Mouse (Mus musculus) erythroblast, adult 5-6 weeks (primary cell): ENCODE measurements around the gene Gucy2g. TPM values are rescaled to one million over a fixed set of nuclear protein-coding genes. Genes with fewer than 3 reads are reported as not detected.
"Not testable (repeated sequence)": the region's sequence is repeated elsewhere in the genome, so short reads cannot be mapped to it uniquely, and the experiment has no call there.

Source experiments
- ATAC-seq: replicated peaks from 2 replicates; pipeline ENCODE4 v1.8.0; 2016; ENCODE audit warnings: moderate number of reproducible peaks, mild to moderate bottlenecking, moderate TSS enrichment, inconsistent platforms; ENCODE audit not compliant: poor library complexity, low FRiP score, severe bottlenecking
- total RNA-seq, 2 experiments: library from RNA; stranded (forward) in 1 of 2; stranded (reverse) in 1 of 2; fragments of 150-400 nt in 1 of 2; fragments of 200-764, 138-1000 nt in 1 of 2; gene quantifications; 2 replicates each; pipeline versions ENCODE4 v1.2.3 to v1.2.4; 2015 to 2017; ENCODE audit warnings: low replicate concordance in 2 of 2

The Gucy2g gene
- total RNA-seq, 2 experiments from 2014 or later = 0.58 TPM; not detected in 1

DNA sequence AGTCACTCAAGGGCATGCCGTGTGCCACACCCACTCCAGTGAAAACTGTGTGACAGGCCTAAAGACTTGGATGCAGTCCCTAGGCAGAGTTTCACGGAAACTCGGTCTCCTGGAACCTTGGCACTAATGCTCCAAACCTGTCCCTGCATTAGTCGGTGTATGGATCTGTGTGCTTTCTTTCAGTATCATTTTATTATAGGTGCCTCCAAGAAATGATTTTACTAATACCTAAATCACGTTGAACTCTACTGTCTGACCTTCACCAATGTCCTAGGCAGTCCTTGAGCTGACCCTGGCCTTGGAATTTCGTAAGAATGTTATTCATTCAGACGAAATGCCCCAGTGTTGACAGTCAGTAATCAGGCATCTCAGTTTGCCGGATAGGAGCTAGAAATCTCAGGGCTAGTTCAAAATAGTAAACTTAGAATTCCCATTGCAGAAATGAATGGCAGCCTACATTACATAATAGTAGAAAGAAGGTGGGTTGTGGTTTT is 71.8 kb downstream of the Gucy2g start:
- ATAC-seq = not testable (repeated sequence)

- ATAC-seq = no peak
Observed at GRCm38 (mm10) chr19:55168360-55168759, 72.7 kb downstream of the Gucy2g start.

DNA sequence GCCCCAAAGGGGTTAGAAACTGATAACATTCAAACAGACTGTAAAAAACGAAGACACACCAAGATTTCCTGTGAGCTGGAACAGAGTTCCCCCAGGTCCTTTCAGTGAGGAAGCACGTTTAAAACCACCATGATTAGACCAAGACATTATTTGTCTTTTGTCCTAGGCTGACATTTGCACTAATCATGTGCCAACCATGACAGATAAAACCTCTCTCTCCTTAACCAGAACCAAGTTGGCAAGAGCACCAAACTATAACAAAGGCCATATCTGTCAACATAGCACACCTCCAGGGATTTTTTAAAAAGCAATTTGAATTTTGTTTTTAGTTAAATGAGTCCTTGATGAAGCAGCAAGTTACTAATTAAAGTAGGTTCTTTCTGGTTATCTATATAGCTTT is 73.3 kb downstream of the Gucy2g start:
- no peak for ATAC-seq

DNA sequence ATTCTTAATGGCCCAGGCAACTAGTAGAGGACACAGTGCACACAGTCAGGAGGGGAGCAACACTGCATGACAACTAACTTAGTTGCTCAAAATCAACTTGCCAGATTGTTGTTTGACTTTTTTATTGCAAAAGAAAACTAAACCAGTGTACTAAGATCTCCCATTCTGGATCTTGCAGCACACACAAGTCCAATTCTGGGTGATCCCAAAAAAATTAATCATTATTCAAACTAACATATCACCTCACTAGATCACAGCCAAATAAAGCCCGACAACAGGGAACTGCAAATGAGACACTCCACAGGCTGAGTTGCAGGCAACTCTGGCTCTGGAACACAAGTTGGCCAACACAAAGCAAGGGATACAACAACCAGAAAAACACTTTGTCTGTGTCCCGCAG is 74.3 kb downstream of the Gucy2g start:
- ATAC-seq = no peak

GRCm38 (mm10) chr19:55165954-55166353 is 75.1 kb downstream of the Gucy2g start:
- ATAC-seq = no peak

- no peak for ATAC-seq
Observed at GRCm38 (mm10) chr19:55165183-55165865, 75.7 kb downstream of the Gucy2g start.

DNA sequence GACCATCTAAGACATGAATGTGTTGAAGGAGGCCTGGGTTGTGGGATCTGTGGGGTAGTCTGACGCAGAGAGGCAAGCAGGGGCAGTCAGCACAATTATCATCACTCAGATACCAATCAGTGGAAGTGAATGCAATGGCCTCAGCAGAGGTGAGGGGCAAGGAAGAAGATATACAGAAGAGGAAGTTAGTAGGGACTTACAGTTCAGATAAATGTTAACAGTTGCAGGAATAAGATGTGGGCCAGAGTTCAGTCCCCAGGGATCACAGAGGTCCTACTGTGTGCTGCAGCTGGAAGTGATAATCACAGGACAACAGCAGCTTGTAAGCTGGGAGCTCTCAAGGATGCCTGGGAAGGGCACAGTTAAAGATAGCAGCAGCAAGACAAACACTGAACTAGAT is 76.9 kb downstream of the Gucy2g start:
- no peak for ATAC-seq

DNA sequence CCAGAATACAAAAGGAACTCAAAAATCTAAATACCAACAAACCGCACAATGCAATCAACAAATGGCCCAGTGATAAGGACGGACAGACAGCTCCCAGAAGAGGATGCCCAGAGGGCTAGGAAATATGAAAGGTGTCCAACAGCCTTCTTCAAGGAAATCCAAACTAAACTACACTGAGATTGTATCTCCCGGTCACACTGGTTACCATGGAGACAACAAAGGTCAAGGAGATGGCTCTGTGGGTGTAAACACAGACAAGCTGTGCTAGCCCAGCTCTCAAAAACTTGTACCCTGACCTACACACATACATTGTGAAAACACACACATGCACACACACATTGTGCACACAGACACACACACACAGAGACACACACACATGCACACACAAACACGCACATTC is 78.8 kb downstream of the Gucy2g start:
- ATAC-seq = no peak

DNA sequence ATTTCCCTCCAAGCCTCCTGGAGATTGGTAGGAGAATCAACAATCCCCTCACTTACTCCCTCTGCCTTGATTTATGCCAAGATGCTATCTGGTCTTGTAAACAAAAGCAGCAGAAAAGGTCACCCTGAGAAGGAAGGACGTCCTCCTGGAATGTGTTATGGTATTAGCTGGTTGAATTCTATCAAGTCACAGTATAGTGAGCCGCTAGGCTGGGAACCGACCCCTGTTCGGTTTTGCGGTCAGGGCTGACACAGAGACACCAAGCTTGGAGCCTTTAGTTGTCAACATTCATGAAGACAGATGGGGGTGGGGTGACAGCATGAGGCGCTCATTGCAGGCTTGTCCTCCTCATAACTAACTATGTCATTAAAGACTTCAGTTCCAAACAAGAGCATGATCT is 81.2 kb downstream of the Gucy2g start:
- no peak for ATAC-seq

- ATAC-seq = no peak
Observed at GRCm38 (mm10) chr19:55158606-55159005, 82.4 kb downstream of the Gucy2g start.

- ATAC-seq = no peak
Observed at GRCm38 (mm10) chr19:55157029-55157428, 84.0 kb downstream of the Gucy2g start.

- no peak for ATAC-seq
Observed at GRCm38 (mm10) chr19:55152983-55153382, 88.1 kb downstream of the Gucy2g start.

- ATAC-seq = not testable (repeated sequence)
Observed at GRCm38 (mm10) chr19:55152274-55152673, 88.8 kb downstream of the Gucy2g start.

DNA sequence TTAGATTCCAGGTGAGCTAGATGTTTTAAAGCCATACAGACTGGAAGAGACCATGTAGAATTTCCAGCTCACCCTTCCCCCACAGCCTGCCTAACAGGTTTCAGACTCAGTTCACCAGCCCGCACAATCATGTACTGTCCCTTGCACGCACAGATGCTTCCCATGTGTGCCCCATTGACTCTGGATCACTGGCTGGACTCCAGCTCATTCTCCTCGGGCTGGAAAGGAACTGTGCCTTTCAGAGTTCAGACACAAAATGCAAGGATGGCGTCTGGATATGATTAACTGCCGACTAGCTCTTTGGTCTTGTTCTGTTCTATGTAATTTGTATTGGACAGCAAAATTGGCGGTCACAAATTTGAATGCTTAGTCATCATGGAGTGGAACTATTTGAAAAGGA is 91.4 kb downstream of the Gucy2g start:
- ATAC-seq = no peak

- ATAC-seq = no peak
Observed at GRCm38 (mm10) chr19:55148109-55148508, 92.9 kb downstream of the Gucy2g start.

Other genes with a start within 250 kb of the Gucy2g start
- 0.38 and 1.0 TPM in 2 replicates for gene Gpam, start 114.0 kb downstream of the Gucy2g start, total RNA-seq (2015; ENCODE audit: low replicate concordance)
- gene Gpam, start 114.0 kb downstream of the Gucy2g start, total RNA-seq (2017; ENCODE audit: low replicate concordance) = 1.7 and 1.9 TPM in 2 replicates
- not detected in 2 replicates for gene Tectb, start 60.5 kb downstream of the Gucy2g start, total RNA-seq (2015; ENCODE audit: low replicate concordance)
- gene Tectb, start 60.5 kb downstream of the Gucy2g start, total RNA-seq (2017; ENCODE audit: low replicate concordance) = not detected in 2 replicates
- gene Acsl5, start 10.7 kb upstream of the Gucy2g start, total RNA-seq (2015; ENCODE audit: low replicate concordance) = 39.6 and 74.4 TPM in 2 replicates
- 27.5 and 31.5 TPM in 2 replicates for gene Acsl5, start 10.7 kb upstream of the Gucy2g start, total RNA-seq (2017; ENCODE audit: low replicate concordance)
- gene Zdhhc6, start 74.8 kb upstream of the Gucy2g start, total RNA-seq (2015; ENCODE audit: low replicate concordance) = 12.7 and 17.5 TPM in 2 replicates
- 10.0 and 11.8 TPM in 2 replicates for gene Zdhhc6, start 74.8 kb upstream of the Gucy2g start, total RNA-seq (2017; ENCODE audit: low replicate concordance)
- gene Vti1a, start 75.1 kb upstream of the Gucy2g start, total RNA-seq (2015; ENCODE audit: low replicate concordance) = 10.2 and 16.9 TPM in 2 replicates
- gene Vti1a, start 75.1 kb upstream of the Gucy2g start, total RNA-seq (2017; ENCODE audit: low replicate concordance) = 18.0 and 19.2 TPM in 2 replicates